Mouse (Mus musculus): Measurements from ENCODE around the gene Tmem145.
"Not testable (repeated sequence)": the region's sequence is repeated elsewhere in the genome, so short reads cannot be mapped to it uniquely, and the experiment has no call there.

The Tmem145 gene

GRCm38 (mm10) chr7:25322058-25322484 lies 16.2 kb downstream of the Tmem145 start:
- in situ Hi-C loops (cut with MseI, MboI), result no loop called here

GRCm38 (mm10) chr7:25323219-25323618 lies 17.3 kb downstream of the Tmem145 start:
- in situ Hi-C loops (cut with MseI, MboI), result no loop called here

GRCm38 (mm10) chr7:25325431-25325830 lies 19.5 kb downstream of the Tmem145 start:
- in situ Hi-C loops (cut with MseI, MboI), result not testable (repeated sequence)

- in situ Hi-C loops (cut with MseI, MboI), result no loop called here
These were observed 20.3 kb downstream of the Tmem145 start for GRCm38 (mm10) chr7:25326233-25326632.

GRCm38 (mm10) chr7:25333596-25334307 lies 27.8 kb downstream of the Tmem145 start:
- in situ Hi-C loops (cut with MseI, MboI), result no loop called here

GRCm38 (mm10) chr7:25334472-25334871 lies 28.6 kb downstream of the Tmem145 start:
- in situ Hi-C loops (cut with MseI, MboI), result no loop called here

GRCm38 (mm10) chr7:25339329-25339728 lies 33.4 kb downstream of the Tmem145 start:
- in situ Hi-C loops (cut with MseI, MboI), result no loop called here

GRCm38 (mm10) chr7:25341000-25341784 lies 35.3 kb downstream of the Tmem145 start:
- in situ Hi-C loops (cut with MseI, MboI), result no loop called here

- in situ Hi-C loops (cut with MseI, MboI), result no loop called here
These were observed 43.0 kb downstream of the Tmem145 start for GRCm38 (mm10) chr7:25348861-25349260.

GRCm38 (mm10) chr7:25358721-25359206 lies 52.9 kb downstream of the Tmem145 start:
- in situ Hi-C loops (cut with MseI, MboI), result no loop called here

GRCm38 (mm10) chr7:25363151-25363550 lies 57.2 kb downstream of the Tmem145 start:
- in situ Hi-C loops (cut with MseI, MboI), result no loop called here

- in situ Hi-C loops (cut with MseI, MboI), result no loop called here
These were observed 57.7 kb downstream of the Tmem145 start for GRCm38 (mm10) chr7:25363632-25364031.

All from mouse trophoblast stem cell (cell line).